Mouse (Mus musculus) testis, adult 2 months (tissue): ENCODE data around the gene Epb41. TPM values are rescaled to one million over a fixed set of nuclear protein-coding genes. Genes with fewer than 3 reads are reported as not detected.

ENCODE experiments used
- H3K27ac ChIP-seq: fragments of 200-500 bp; 2 replicates; pipeline ENCODE4 v1.5.1; 2012; ENCODE audit warnings: low read depth, low read length; ENCODE audit not compliant: control insufficient read depth, insufficient read depth
- H3K27me3 ChIP-seq: fragments of 200-500 bp; 2 replicates; pipeline ENCODE4 v1.6.1; 2012; ENCODE audit warnings: mild to moderate bottlenecking, low read length, moderate library complexity; ENCODE audit not compliant: control insufficient read depth, insufficient read depth
- H3K36me3 ChIP-seq: fragments of 200-500 bp; 2 replicates; pipeline ENCODE4 v1.6.1; 2012; ENCODE audit warnings: mild to moderate bottlenecking, low read length; ENCODE audit not compliant: control insufficient read depth, insufficient read depth
- H3K4me1 ChIP-seq: fragments of 200-500 bp; 2 replicates; pipeline ENCODE4 v1.6.1; 2012; ENCODE audit warnings: low read length; ENCODE audit not compliant: control insufficient read depth, insufficient read depth
- H3K4me3 ChIP-seq: fragments of 200-500 bp; 2 replicates; pipeline ENCODE4 v1.5.1; 2012; ENCODE audit warnings: low read depth, mild to moderate bottlenecking, low read length, moderate library complexity, mixed read lengths; ENCODE audit not compliant: control insufficient read depth
- CTCF ChIP-seq: fragments of 200-500 bp; IDR thresholded peaks from 2 replicates; pipeline ENCODE4 v1.5.1; 2012; ENCODE audit warnings: low read depth, mild to moderate bottlenecking, inconsistent platforms, low read length, moderate library complexity; ENCODE audit not compliant: control insufficient read depth, insufficient read depth, insufficient replicate concordance
- POLR2A ChIP-seq: fragments of 200-500 bp; IDR thresholded peaks from 2 replicates; pipeline ENCODE4 v1.6.1; 2012; ENCODE audit warnings: low read depth, mild to moderate bottlenecking, inconsistent platforms, low read length, moderate library complexity; ENCODE audit not compliant: control insufficient read depth
- polyA plus RNA-seq: library from polyadenylated mRNA; depleted of rRNA; stranded (reverse); fragments of >200 nt; gene quantifications from 2 replicates; pipeline ENCODE4 v1.2.3, GENCODE M21; 2012

The Epb41 gene
- polyA plus RNA-seq, 1 experiment, result 8.7 TPM

GRCm38 (mm10) chr4:131996985-131997384, 78.1 kb downstream of the Epb41 start:
- H3K4me3 ChIP-seq, result no peak overlapping the region
- H3K27ac ChIP-seq, result no peak overlapping the region
- TF ChIP-seq CTCF (peak; percentile 30; the same call in 1 of the 2 replicates), POLR2A (no peak)
- H3K36me3 ChIP-seq, result no peaks in the 10 kb centered on the region
- H3K27me3 ChIP-seq, result no peaks in the 10 kb centered on the region
- no peaks in the 10 kb centered on the region for H3K4me1 ChIP-seq

DNA sequence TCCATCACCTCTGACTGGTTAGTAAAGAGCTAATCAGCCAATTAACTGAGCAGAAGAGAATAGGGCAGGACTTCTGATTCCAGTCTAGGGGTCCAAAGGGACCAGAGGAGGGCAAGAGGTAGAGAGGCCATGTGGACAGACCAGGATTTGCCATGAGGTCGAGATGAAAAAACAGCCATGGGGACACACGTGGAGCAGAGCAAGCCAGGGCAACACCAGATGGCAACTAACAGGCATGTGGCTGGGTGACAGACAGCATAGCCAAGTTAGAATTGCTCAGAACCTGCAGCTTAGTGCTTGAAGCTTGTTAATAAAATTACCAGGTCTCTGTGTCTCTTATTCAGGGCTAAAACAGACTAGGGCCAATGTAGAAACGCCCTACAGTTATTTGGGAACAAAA, 81.3 kb downstream of the Epb41 start:
- no peak for TF ChIP-seq POLR2A
- no peak for TF ChIP-seq CTCF
- H3K36me3 ChIP-seq, result no peaks in the 10 kb centered on the region
- no peak overlapping the region for H3K27ac ChIP-seq
- no peaks in the 10 kb centered on the region for H3K27me3 ChIP-seq
- H3K4me3 ChIP-seq, result no peak overlapping the region
- no peaks in the 10 kb centered on the region for H3K4me1 ChIP-seq

DNA sequence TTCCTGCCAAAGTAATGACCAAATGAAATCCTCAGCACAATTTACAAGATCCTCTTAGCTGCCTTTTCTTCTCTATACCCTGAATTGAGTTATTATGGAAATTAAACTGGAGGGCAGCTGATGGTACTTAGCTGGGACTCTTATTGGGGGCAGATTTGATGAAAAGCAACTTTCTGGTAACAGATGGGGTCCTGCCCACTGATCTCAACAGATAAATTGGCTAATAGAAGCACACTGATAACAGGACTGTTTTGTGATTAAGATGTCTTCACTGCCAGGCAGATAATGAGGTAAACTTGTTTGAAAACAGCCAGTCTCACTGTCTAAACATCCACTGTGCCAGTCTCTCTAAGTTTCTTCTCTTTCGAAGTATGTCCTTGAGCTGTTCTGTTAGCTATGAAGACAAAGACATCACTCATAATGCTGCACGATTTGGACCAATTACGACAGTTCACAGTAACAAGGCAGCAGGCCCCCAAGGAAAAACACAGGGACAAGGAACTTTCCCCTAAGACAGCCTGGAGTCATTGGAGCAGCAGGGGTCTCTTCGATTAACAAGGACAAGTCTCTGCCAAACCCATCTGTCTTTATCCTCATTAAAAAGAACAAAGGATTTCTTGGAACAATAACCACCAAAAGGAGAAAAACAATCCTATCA, 92.1 kb downstream of the Epb41 start:
- H3K27me3 ChIP-seq, result no peaks in the 10 kb centered on the region
- H3K4me1 ChIP-seq, result no peaks in the 10 kb centered on the region
- no peak overlapping the region for H3K4me3 ChIP-seq
- H3K27ac ChIP-seq, result no peak overlapping the region
- no peaks in the 10 kb centered on the region for H3K36me3 ChIP-seq
- TF ChIP-seq CTCF (no peak), POLR2A (no peak)

GRCm38 (mm10) chr4:131981755-131982154, 93.4 kb downstream of the Epb41 start:
- H3K27me3 ChIP-seq, result no peaks in the 10 kb centered on the region
- H3K27ac ChIP-seq, result no peak overlapping the region
- H3K4me1 ChIP-seq, result no peaks in the 10 kb centered on the region
- no peaks in the 10 kb centered on the region for H3K36me3 ChIP-seq
- no peak for TF ChIP-seq POLR2A
- no peak for TF ChIP-seq CTCF
- H3K4me3 ChIP-seq, result no peak overlapping the region

DNA sequence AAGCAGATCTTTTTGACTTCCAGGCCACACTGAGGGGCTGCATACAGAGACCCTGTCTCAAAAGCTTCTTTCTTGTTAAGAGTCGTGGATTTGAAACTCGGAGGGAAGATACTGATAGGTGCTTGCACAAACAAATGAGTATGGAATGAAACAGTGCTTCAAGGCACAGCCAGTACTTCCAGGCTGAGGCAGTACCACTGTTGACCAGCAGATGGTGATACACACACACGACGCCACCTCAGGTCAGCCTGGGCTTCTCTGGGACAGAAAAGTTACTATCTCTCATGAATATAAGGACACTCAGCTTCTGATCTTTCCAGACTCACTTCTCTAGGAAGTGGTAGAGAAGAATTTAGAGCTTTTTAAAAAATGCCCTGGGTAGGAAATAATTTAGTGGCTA, 97.9 kb downstream of the Epb41 start:
- Histone ChIP-seq H3K36me3 (no peaks in the 10 kb centered on the region), H3K27me3 (no peaks in the 10 kb centered on the region), H3K4me3 (no peak overlapping the region), H3K27ac (no peak overlapping the region), H3K4me1 (no peaks in the 10 kb centered on the region)
- TF ChIP-seq CTCF, result peak; percentile 96; the same call in 1 of the 2 replicates
- no peak for TF ChIP-seq POLR2A

- TF ChIP-seq CTCF (no peak), POLR2A (no peak)
- H3K36me3 ChIP-seq, result no peaks in the 10 kb centered on the region
- no peaks in the 10 kb centered on the region for H3K4me1 ChIP-seq
- H3K27me3 ChIP-seq, result no peaks in the 10 kb centered on the region
- H3K27ac ChIP-seq, result no peak overlapping the region
- no peak overlapping the region for H3K4me3 ChIP-seq
These were observed 104.8 kb downstream of the Epb41 start for GRCm38 (mm10) chr4:131970244-131970853.

DNA sequence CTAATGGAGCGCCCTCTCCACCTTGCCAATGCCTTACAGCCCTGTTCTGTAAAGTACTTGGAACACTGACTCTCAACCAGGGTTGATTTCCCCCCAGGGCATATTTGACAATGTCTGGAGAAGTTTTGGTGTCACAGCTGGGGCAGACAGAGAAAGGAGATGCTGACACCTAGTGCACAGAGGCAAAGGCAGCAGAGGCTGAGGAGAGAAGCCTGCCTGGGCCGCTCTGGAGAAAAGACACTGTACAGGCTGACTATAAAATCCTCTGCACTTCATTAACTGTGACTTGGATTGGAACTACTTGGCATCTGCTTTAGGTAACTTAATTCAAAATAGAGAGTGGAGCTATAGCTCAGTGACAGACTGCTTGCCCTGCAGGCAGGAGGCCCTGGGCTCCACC, 106.2 kb downstream of the Epb41 start:
- no peaks in the 10 kb centered on the region for H3K36me3 ChIP-seq
- no peaks in the 10 kb centered on the region for H3K27me3 ChIP-seq
- H3K4me3 ChIP-seq, result no peak overlapping the region
- no peak overlapping the region for H3K27ac ChIP-seq
- TF ChIP-seq POLR2A (no peak), CTCF (peak; percentile 27; the same call in 1 of the 2 replicates)
- H3K4me1 ChIP-seq, result no peaks in the 10 kb centered on the region
